Mouse (Mus musculus): Measurements from ENCODE around the gene Rgs7.

GRCm38 (mm10) chr1:175118904-175119555 lies 373.3 kb downstream of the Rgs7 start:
- TF ChIP-seq CTCF (IDR thresholded peaks at IDR 0.05; ENCODE audit: borderline replicate concordance, insufficient read depth, low read length) (no peak), POLR2A (IDR thresholded peaks at IDR 0.05; ENCODE audit: low read depth, low read length) (no peak)
